Mouse (Mus musculus) CH12.LX (cell line): ENCODE measurements around the gene Tpsb2. TPM values are rescaled to one million over a fixed set of nuclear protein-coding genes. Genes with fewer than 3 reads are reported as not detected.

Experiments
- DNase-seq: peaks from one replicate; pipeline ENCODE4 v3.0.0-alpha.2; 2013; ENCODE audit errors: extremely low read depth
- H3K27ac ChIP-seq: 2 replicates; pipeline ENCODE4 v1.5.1; 2012; ENCODE audit warnings: low read depth, mild to moderate bottlenecking, control low read depth, moderate library complexity; ENCODE audit not compliant: insufficient read depth
- H3K27me3 ChIP-seq: replicated peaks from 2 replicates; pipeline ENCODE3; 2012; ENCODE audit warnings: inconsistent platforms
- H3K36me3 ChIP-seq, 2 experiments: replicated peaks in 1 of 2; 2 replicates each; pipeline versions ENCODE3 to v1.6.1; 2012; ENCODE audit warnings: inconsistent platforms in 1 of 2, low read length in 1 of 2, mild to moderate bottlenecking in 1 of 2, mixed read lengths in 1 of 2, moderate library complexity in 1 of 2; ENCODE audit not compliant: control insufficient read depth in 1 of 2, insufficient read depth in 1 of 2
- H3K4me1 ChIP-seq, 2 experiments: 2 replicates each; pipeline ENCODE4 v1.6.1; 2012; ENCODE audit warnings: inconsistent platforms in 1 of 2, moderate library complexity in 1 of 2; ENCODE audit not compliant: insufficient read depth in 2 of 2, control insufficient read depth in 1 of 2
- H3K4me2 ChIP-seq: 2 replicates; pipeline ENCODE4 v1.6.1; 2012; ENCODE audit warnings: low read depth, mild to moderate bottlenecking, control low read depth; ENCODE audit not compliant: poor library complexity, insufficient read depth, severe bottlenecking
- H3K4me3 ChIP-seq, 3 experiments: fragments of 150-350 bp in 1 of 3; sonication (generic) in 1 of 3; replicated peaks in 1 of 3; 2 replicates each; pipeline versions ENCODE3 to v1.5.1; 2011 to 2012; ENCODE audit warnings: low read depth in 2 of 3, low read length in 2 of 3, mild to moderate bottlenecking in 2 of 3, moderate library complexity in 2 of 3, control low read depth in 1 of 3, improper control_type of control experiment in 1 of 3, inconsistent platforms in 1 of 3, mixed read lengths in 1 of 3; ENCODE audit not compliant: poor library complexity in 1 of 3
- H3K79me2 ChIP-seq: replicated peaks from 2 replicates; pipeline ENCODE4 v1.6.1; 2012; ENCODE audit warnings: mild to moderate bottlenecking, moderate library complexity; ENCODE audit not compliant: control insufficient read depth, poor library complexity, insufficient read depth, severe bottlenecking; ENCODE audit errors: extremely low read depth
- H3K9ac ChIP-seq: 2 replicates; pipeline ENCODE4 v1.6.1; 2012; ENCODE audit warnings: low read depth, mild to moderate bottlenecking, control low read depth, moderate library complexity; ENCODE audit not compliant: insufficient read depth
- H3K9me3 ChIP-seq: replicated peaks from 2 replicates; pipeline ENCODE3; 2012; ENCODE audit warnings: low read length, inconsistent platforms, mixed read lengths
- BHLHE40 ChIP-seq: IDR thresholded peaks from 2 replicates; pipeline ENCODE4 v1.6.1; 2011; ENCODE audit warnings: mild to moderate bottlenecking, low read depth, low read length, improper control_type of control experiment
- CHD1 ChIP-seq: IDR thresholded peaks from 2 replicates; pipeline ENCODE4 v1.6.1; 2012; ENCODE audit warnings: low read depth, low read length, improper control_type of control experiment, inconsistent platforms
- CTCF ChIP-seq, 2 experiments: IDR thresholded peaks in 1 of 2; conservative IDR thresholded peaks in 1 of 2; 2 replicates each; pipeline ENCODE4 v1.5.1; 2011 to 2012; ENCODE audit warnings: low read depth in 2 of 2, low read length in 2 of 2, improper control_type of control experiment in 1 of 2, inconsistent platforms in 1 of 2, mild to moderate bottlenecking in 1 of 2, moderate library complexity in 1 of 2
- E2F4 ChIP-seq: IDR thresholded peaks from 2 replicates; pipeline ENCODE4 v1.6.1; 2011; ENCODE audit warnings: low read depth, low read length, improper control_type of control experiment; ENCODE audit not compliant: insufficient replicate concordance
- EP300 ChIP-seq: IDR thresholded peaks from 2 replicates; pipeline ENCODE4 v1.6.1; 2011; ENCODE audit warnings: low read length, improper control_type of control experiment
- IRF4 ChIP-seq: IDR thresholded peaks from 2 replicates; pipeline ENCODE4 v1.6.1; 2014; ENCODE audit warnings: low read depth, mild to moderate bottlenecking, inconsistent platforms, low read length, improper control_type of control experiment
- JUN ChIP-seq: IDR thresholded peaks from 2 replicates; pipeline ENCODE4 v1.6.1; 2011; ENCODE audit warnings: low read depth, mild to moderate bottlenecking, low read length, improper control_type of control experiment, moderate library complexity; ENCODE audit not compliant: insufficient read depth
- JUND ChIP-seq: conservative IDR thresholded peaks from 2 replicates; pipeline ENCODE4 v1.6.1; 2011; ENCODE audit warnings: low read depth, low read length, improper control_type of control experiment
- KAT2A ChIP-seq: IDR thresholded peaks from 2 replicates; pipeline ENCODE4 v1.6.1; 2012; ENCODE audit warnings: low read length, improper control_type of control experiment, inconsistent platforms; ENCODE audit not compliant: insufficient replicate concordance
- MAFK ChIP-seq: IDR thresholded peaks from 2 replicates; pipeline ENCODE4 v1.6.1; 2011; ENCODE audit warnings: low read length, improper control_type of control experiment; ENCODE audit not compliant: insufficient replicate concordance
- MAX ChIP-seq: IDR thresholded peaks from 2 replicates; pipeline ENCODE4 v1.6.1; 2011; ENCODE audit warnings: low read length, improper control_type of control experiment
- MAZ ChIP-seq: IDR thresholded peaks from 2 replicates; pipeline ENCODE4 v1.6.1; 2012; ENCODE audit warnings: low read depth, mild to moderate bottlenecking, inconsistent platforms, low read length, improper control_type of control experiment, moderate library complexity
- MEF2A ChIP-seq: IDR thresholded peaks from 2 replicates; pipeline ENCODE4 v1.6.1; 2014; ENCODE audit warnings: low read depth, mild to moderate bottlenecking, inconsistent platforms, low read length, improper control_type of control experiment, borderline replicate concordance
- MXI1 ChIP-seq: IDR thresholded peaks from 2 replicates; pipeline ENCODE4 v1.6.1; 2011; ENCODE audit warnings: mild to moderate bottlenecking, low read depth, low read length, improper control_type of control experiment
- NRF1 ChIP-seq: IDR thresholded peaks from 2 replicates; pipeline ENCODE4 v1.6.1; 2014; ENCODE audit warnings: low read depth, mild to moderate bottlenecking, inconsistent platforms, low read length, improper control_type of control experiment, moderate library complexity
- PAX5 ChIP-seq: IDR thresholded peaks from 2 replicates; pipeline ENCODE4 v1.6.1; 2012; ENCODE audit warnings: low read length, inconsistent platforms, mixed read lengths
- SMC3 ChIP-seq: IDR thresholded peaks from 2 replicates; pipeline ENCODE4 v1.6.1; 2011; ENCODE audit warnings: low read depth, low read length, improper control_type of control experiment
- TCF12 ChIP-seq: IDR thresholded peaks from 2 replicates; pipeline ENCODE4 v1.6.1; 2014; ENCODE audit warnings: low read depth, mild to moderate bottlenecking, inconsistent platforms, low read length, improper control_type of control experiment
- UBTF ChIP-seq: IDR thresholded peaks from 2 replicates; pipeline ENCODE4 v1.6.1; 2012; ENCODE audit warnings: low read depth, mild to moderate bottlenecking, inconsistent platforms, low read length, improper control_type of control experiment, moderate library complexity
- USF2 ChIP-seq: conservative IDR thresholded peaks from 2 replicates; pipeline ENCODE4 v1.6.1; 2011; ENCODE audit warnings: low read depth, low read length, improper control_type of control experiment
- ZC3H11A ChIP-seq: IDR thresholded peaks from 2 replicates; pipeline ENCODE4 v1.6.1; 2012; ENCODE audit warnings: low read depth, mild to moderate bottlenecking, inconsistent platforms, low read length, improper control_type of control experiment
- ZNF384 ChIP-seq: IDR thresholded peaks from 2 replicates; pipeline ENCODE4 v1.6.1; 2012; ENCODE audit warnings: low read depth, low read length, improper control_type of control experiment, inconsistent platforms
- dilution Hi-C: fragments of 300-500 bp; cut with MboI; formaldehyde crosslinking; loops from 2 replicates; pipeline ENCODE4 v1.14.3; 2020; ENCODE audit warnings: low sequenced_read_pairs; ENCODE audit not compliant: extremely low pct_unique_long_range_greater_than_20kb, extremely low pct_ligation_motif_present
- in situ Hi-C: fragments of 300-500 bp; cut with MboI; formaldehyde crosslinking; loops from 3 replicates; pipeline ENCODE4 v1.14.3; 2019; ENCODE audit warnings: low sequenced_read_pairs, low pct_ligation_motif_present, low pct_unique_long_range_greater_than_20kb, mixed read lengths
- polyA plus RNA-seq: library from polyadenylated mRNA; unstranded; fragments of >175 nt; gene quantifications from 2 replicates; pipeline ENCODE4 v1.2.1, GENCODE M21; 2012; ENCODE audit warnings: low read depth; ENCODE audit not compliant: insufficient read length
- total RNA-seq, 2 experiments: library from RNA; depleted of rRNA; stranded (reverse); fragments of 300-350 nt in 1 of 2; fragments of >200 nt in 1 of 2; gene quantifications; 2 replicates each; pipeline ENCODE4 v1.2.3; 2012 to 2014

Tpsb2 gene
- total and polyA plus RNA-seq, 3 experiments: not detected

DNA sequence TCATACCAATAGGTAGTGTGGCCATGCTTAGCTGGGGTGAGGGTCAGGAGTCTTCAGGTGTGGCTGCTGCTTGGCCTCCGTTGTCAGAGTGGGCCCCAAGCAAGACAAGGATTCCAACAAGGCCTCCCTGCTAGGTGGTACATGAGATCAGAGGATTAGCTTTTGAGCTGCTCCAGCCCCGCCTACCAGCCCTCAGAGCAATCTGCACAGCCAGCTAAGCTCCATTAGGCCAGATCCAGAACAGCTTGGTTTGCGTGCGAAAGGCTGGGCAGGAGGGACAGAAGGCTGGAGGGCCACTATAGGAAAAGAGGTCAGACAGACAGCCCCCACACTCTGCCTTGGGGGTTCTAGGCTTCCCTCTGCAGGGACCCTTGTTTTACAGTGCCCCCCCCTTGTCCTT, 35.4 kb downstream of the Tpsb2 start:
- H3K4me1 ChIP-seq: no peaks in the 10 kb centered on the region
- in situ Hi-C loops (loop anchor here (5.0 kb wide), 1 partner anchor 71 kb away; no protein-coding TSS in a partner anchor), dilution Hi-C loops (no loop called here)
- TF ChIP-seq EP300 (no peak), ZC3H11A (no peak), MAZ (no peak), JUND (no peak), IRF4 (no peak), TCF12 (no peak), UBTF (no peak), PAX5 (no peak), CHD1 (no peak), USF2 (no peak), MAFK (no peak), SMC3 (no peak), CTCF (conservative IDR thresholded peaks at IDR 0.05 in 1 of 2, IDR thresholded peaks at IDR 0.05 in 1 of 2; ENCODE audit: low read depth in 2 of 2, low read length in 2 of 2) (no peak), ZNF384 (no peak), MXI1 (no peak), KAT2A (no peak), NRF1 (no peak)
- H3K9me3 ChIP-seq: no peaks in the 10 kb centered on the region
- no peak overlapping the region for H3K9ac ChIP-seq
- H3K4me3 ChIP-seq: no peak overlapping the region
- peaks cover 70% of the 10 kb centered on the region for H3K27me3 ChIP-seq
- H3K36me3 ChIP-seq: no peaks in the 10 kb centered on the region
- H3K27ac ChIP-seq: no peak overlapping the region
- no peak for DNase-seq
- no peak overlapping the region for H3K4me2 ChIP-seq
- no peaks in the 10 kb centered on the region for H3K79me2 ChIP-seq

- H3K27ac ChIP-seq: no peak overlapping the region
- H3K4me1 ChIP-seq: no peaks in the 10 kb centered on the region
- no peak overlapping the region for H3K9ac ChIP-seq
- no peaks in the 10 kb centered on the region for H3K36me3 ChIP-seq
- H3K27me3 ChIP-seq: peaks cover 71% of the 10 kb centered on the region
- H3K79me2 ChIP-seq: no peaks in the 10 kb centered on the region
- no peak overlapping the region for H3K4me3 ChIP-seq
- DNase-seq: no peak
- H3K4me2 ChIP-seq: no peak overlapping the region
- dilution Hi-C loops: no loop called here
- no peak for TF ChIP-seq MEF2A
- TF ChIP-seq MAX: no peak
- TF ChIP-seq JUN: no peak
- no peak for TF ChIP-seq BHLHE40
- TF ChIP-seq E2F4: no peak
- H3K9me3 ChIP-seq: no peaks in the 10 kb centered on the region
- in situ Hi-C loops: loop anchor here (5.0 kb wide), 1 partner anchor 70 kb away; no protein-coding TSS in a partner anchor
These were observed 36.1 kb downstream of the Tpsb2 start for GRCm38 (mm10) chr17:25402224-25402623.
